Mouse (Mus musculus) limb, embryonic 14.5 days (tissue): ENCODE results near the gene Rcbtb2. TPM values are rescaled to one million over a fixed set of nuclear protein-coding genes. Genes with fewer than 3 reads are reported as not detected.

Experiments used
- ATAC-seq: fragments of 200-750 bp; cut with Nextera tagmentation; 2 replicates; pipeline ENCODE4 v1.8.0; 2017; ENCODE audit warnings: low read depth, moderate number of reproducible peaks, moderate TSS enrichment; ENCODE audit not compliant: low FRiP score
- DNase-seq: peaks from one replicate; pipeline ENCODE4 v3.0.0-alpha.2; 2015; ENCODE audit warnings: low spot score
- H3K27ac ChIP-seq: fragments of 300-500 bp; sonication (generic); replicated peaks from 2 replicates; pipeline ENCODE4 v1.5.1; 2014; ENCODE audit warnings: low read depth, mild to moderate bottlenecking, low read length, moderate library complexity, mixed read lengths
- H3K27me3 ChIP-seq: fragments of 300-500 bp; sonication (generic); 2 replicates; pipeline ENCODE4 v1.6.1; 2014; ENCODE audit warnings: low read length, mixed read lengths; ENCODE audit not compliant: control insufficient read depth, insufficient read depth
- H3K36me3 ChIP-seq: fragments of 300-500 bp; sonication (generic); 2 replicates; pipeline ENCODE4 v1.6.1; 2014; ENCODE audit warnings: mild to moderate bottlenecking, low read length, moderate library complexity, mixed read lengths; ENCODE audit not compliant: control insufficient read depth, insufficient read depth
- H3K4me1 ChIP-seq: fragments of 300-500 bp; sonication (generic); 2 replicates; pipeline ENCODE4 v1.6.1; 2014; ENCODE audit warnings: antibody characterized with exemption, low read length, mixed read lengths; ENCODE audit not compliant: control insufficient read depth, insufficient read depth
- H3K4me2 ChIP-seq: fragments of 300-500 bp; sonication (generic); replicated peaks from 2 replicates; pipeline ENCODE4 v1.6.1; 2014; ENCODE audit warnings: low read depth, mild to moderate bottlenecking, low read length, moderate library complexity; ENCODE audit not compliant: severe bottlenecking
- H3K4me3 ChIP-seq: fragments of 300-500 bp; sonication (generic); replicated peaks from 2 replicates; pipeline ENCODE4 v1.5.1; 2014; ENCODE audit warnings: low read length
- H3K9ac ChIP-seq: fragments of 300-500 bp; sonication (generic); 2 replicates; pipeline ENCODE4 v1.6.1; 2014; ENCODE audit warnings: mild to moderate bottlenecking, low read depth, low read length, moderate library complexity; ENCODE audit not compliant: severe bottlenecking
- H3K9me3 ChIP-seq: fragments of 300-500 bp; sonication (generic); 2 replicates; pipeline ENCODE4 v1.6.1; 2016; ENCODE audit warnings: low read length; ENCODE audit not compliant: control insufficient read depth
- POLR2A ChIP-seq: fragments of 200-500 bp; IDR thresholded peaks from 2 replicates; pipeline ENCODE4 v1.8.0; 2012; ENCODE audit warnings: inconsistent platforms, mild to moderate bottlenecking, moderate library complexity, borderline replicate concordance; ENCODE audit not compliant: insufficient read depth, insufficient read length; ENCODE audit errors: extremely low read depth
- WGBS: fragments of 180-500 bp; shearing (Covaris S2); extraction: QIAGEN DNeasy Blood & Tissue Kit; methylation state at CpG from one replicate; pipeline ENCODE4 v1.1.7; 2014; 5-methylcytosine and 5-hydroxymethylcytosine counted together
- polyA plus RNA-seq, 2 experiments: library from polyadenylated mRNA; depleted of rRNA in 1 of 2; stranded (reverse) in 1 of 2; unstranded in 1 of 2; fragments of >200 nt; fragmentation: Nextera tagmentation in 1 of 2; extraction: Ambion mirVana in 1 of 2; gene quantifications; 2 replicates each; pipeline versions ENCODE4 v1.2.1 to v1.2.3; 2012 to 2014

Gene Rcbtb2
- polyA plus RNA-seq, 2 experiments, result 87.0 to 98.8 TPM

DNA sequence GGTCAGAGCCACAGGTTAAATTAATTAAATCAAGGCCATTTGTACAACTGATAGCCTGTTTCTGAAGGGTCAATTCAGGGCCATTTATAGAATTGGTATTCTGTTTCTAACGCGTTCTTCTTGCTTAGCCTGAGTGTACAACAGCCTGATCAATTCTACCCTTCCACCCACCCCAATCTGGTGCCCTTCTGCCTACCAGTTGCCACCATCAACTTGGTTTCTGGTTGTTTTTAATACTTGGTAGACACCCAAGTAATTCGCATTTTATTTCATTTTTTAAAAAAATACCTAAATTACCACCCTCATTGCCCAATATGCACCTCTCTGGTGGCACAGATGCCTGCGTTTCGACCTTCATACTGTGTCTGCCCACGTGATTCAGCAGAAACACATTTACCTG is 17.9 kb upstream of the Rcbtb2 start:
- 52% methylated on average over 6 of the region's 6 CpGs for WGBS
- no peak overlapping the region for H3K9ac ChIP-seq
- DNase-seq, result no peak
- H3K27ac ChIP-seq, result no peak overlapping the region
- no peaks in the 10 kb centered on the region for H3K9me3 ChIP-seq
- no peak overlapping the region for H3K4me2 ChIP-seq
- H3K4me1 ChIP-seq, result peaks cover 9% of the 10 kb centered on the region
- no peak for ATAC-seq
- no peaks in the 10 kb centered on the region for H3K27me3 ChIP-seq
- TF ChIP-seq POLR2A, result no peak
- H3K36me3 ChIP-seq, result no peaks in the 10 kb centered on the region
- H3K4me3 ChIP-seq, result no peak overlapping the region

DNA sequence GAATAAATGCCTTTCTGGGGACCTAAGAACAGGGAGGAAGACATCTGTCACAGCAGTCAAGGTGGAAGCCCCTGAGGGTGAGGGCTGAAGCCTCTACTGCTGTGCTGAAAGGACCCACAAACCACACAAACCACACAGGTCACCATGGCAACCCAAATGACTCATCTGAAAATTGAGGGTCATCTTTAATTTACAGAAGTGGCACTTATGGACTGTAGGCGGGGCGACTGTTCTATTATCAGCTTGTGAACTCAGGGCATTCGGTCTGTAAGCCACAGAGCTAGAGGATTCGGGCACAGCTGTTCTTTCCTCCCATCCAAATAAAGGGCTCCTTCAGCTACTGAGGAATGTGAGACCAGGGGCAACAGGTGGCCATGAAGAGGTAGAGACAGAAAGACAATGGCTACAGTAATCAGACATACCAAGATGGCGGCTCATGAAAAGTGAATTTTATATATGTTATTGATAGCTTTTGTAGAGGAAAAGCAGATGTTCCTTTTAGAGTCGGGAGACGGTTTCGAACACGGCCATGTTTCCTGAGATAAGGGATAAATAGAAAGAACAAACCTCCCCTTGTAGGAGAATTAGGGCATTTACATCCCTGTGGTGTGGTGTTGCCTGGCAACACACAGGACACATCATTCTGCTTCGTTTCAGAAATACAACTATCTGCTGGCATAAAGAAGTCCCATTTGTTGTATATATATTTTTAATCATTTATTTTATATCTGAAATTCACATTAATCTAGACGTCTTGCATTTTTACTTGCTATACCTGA is 17.2 kb upstream of the Rcbtb2 start:
- DNase-seq, result peak; percentile 45
- ATAC-seq, result peak; percentile 86
- no peak overlapping the region for H3K27ac ChIP-seq

DNA sequence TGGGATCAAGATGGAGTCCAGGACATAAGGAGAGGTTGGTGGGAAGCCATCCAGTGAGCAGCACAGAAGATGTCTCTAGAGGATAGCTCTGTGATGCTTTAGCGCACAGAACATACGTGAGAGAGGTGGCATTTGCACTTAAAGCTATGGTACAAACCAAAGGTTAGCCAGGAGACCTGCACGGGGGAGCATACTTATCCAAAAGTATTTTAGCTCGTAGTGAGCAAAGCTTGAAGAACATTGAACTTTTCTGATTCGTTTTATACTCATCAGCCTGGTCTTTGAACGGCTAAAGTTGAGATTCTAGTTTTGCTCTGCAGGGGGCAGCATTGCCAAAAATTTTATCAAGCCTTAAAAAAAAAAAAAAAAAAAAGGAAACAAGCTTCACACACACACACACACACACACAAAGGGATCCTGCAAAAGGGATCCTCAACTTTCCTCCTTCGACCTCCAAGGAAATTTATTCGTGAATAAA is 16.6 kb upstream of the Rcbtb2 start:
- H3K9me3 ChIP-seq, result no peaks in the 10 kb centered on the region
- WGBS, result 22% methylated on average over 8 of the region's 8 CpGs
- no peak for TF ChIP-seq POLR2A
- H3K36me3 ChIP-seq, result no peaks in the 10 kb centered on the region
- no peak overlapping the region for H3K27ac ChIP-seq
- ATAC-seq (no peak), DNase-seq (peak; percentile 60)
- no peaks in the 10 kb centered on the region for H3K27me3 ChIP-seq
- peaks cover 9% of the 10 kb centered on the region for H3K4me1 ChIP-seq
- H3K9ac ChIP-seq, result no peak overlapping the region
- no peak overlapping the region; the same call in 1 of the 2 replicates for H3K4me2 ChIP-seq
- no peak overlapping the region for H3K4me3 ChIP-seq

More for the DNA sequence above, 17.2 kb upstream of the Rcbtb2 start:
- H3K4me3 ChIP-seq, result no peak overlapping the region
- H3K4me2 ChIP-seq, result no peak overlapping the region
- no peak overlapping the region for H3K9ac ChIP-seq
- peaks cover 9% of the 10 kb centered on the region for H3K4me1 ChIP-seq
- TF ChIP-seq POLR2A, result no peak
- H3K27me3 ChIP-seq, result no peaks in the 10 kb centered on the region
- no peaks in the 10 kb centered on the region for H3K9me3 ChIP-seq
- 57% methylated on average over 11 of the region's 11 CpGs for WGBS
- no peaks in the 10 kb centered on the region for H3K36me3 ChIP-seq

DNA sequence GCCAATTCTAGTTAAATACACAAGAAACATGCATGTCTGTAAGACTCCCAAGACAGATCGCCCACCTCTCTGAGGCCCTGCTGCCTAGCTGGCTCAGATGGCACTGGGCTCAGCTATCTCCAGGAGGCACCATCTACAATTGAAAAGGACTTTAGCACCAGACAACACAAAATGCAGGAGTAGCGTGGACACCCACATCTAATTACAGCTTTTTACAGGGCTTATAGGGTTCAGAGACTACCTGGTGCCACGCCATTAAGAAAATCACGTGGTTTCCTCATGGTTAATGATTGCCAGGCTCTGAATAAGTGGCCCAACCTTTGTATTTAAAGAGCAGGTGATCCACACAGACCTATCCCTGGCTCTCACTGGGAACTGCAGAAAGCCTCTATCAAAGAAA is 15.9 kb upstream of the Rcbtb2 start:
- Histone ChIP-seq H3K27me3 (no peaks in the 10 kb centered on the region), H3K4me3 (no peak overlapping the region), H3K27ac (no peak overlapping the region), H3K36me3 (no peaks in the 10 kb centered on the region), H3K4me1 (peaks cover 9% of the 10 kb centered on the region), H3K4me2 (no peak overlapping the region), H3K9ac (no peak overlapping the region), H3K9me3 (no peaks in the 10 kb centered on the region)
- no peak for TF ChIP-seq POLR2A
- DNase-seq (no peak), ATAC-seq (no peak)
- WGBS, result 23% methylated on average over 4 of the region's 4 CpGs

DNA sequence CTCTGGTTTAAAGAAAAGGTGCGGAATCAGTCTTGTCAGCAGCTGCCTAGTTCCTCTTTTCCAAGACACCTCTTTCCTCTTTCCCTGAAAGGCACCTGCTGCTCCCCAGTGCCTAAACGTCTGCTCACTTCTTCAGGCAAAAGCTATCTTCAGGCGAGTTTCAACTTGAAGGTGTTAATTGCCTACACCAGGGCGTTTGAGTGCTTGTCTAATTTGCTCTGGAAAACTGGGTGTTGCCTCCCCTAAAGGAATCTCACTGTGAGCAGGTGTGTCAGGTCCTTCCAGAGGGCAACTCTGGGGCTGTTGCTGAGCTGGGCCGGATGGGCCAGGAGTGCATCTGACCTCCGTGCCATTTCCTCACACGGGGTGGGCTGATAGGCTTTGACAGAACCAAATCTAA is 15.5 kb upstream of the Rcbtb2 start:
- Histone ChIP-seq H3K4me1 (peaks cover 9% of the 10 kb centered on the region), H3K9me3 (no peaks in the 10 kb centered on the region), H3K9ac (no peak overlapping the region), H3K36me3 (no peaks in the 10 kb centered on the region), H3K27ac (no peak overlapping the region), H3K4me3 (no peak overlapping the region), H3K4me2 (no peak overlapping the region), H3K27me3 (no peaks in the 10 kb centered on the region)
- 37% methylated on average over 7 of the region's 7 CpGs for WGBS
- no peak for TF ChIP-seq POLR2A
- DNase-seq (no peak), ATAC-seq (no peak)
